Mouse (Mus musculus) heart, embryonic 10.5 days (tissue): ENCODE measurements around the gene Spata18. TPM values are rescaled to one million over a fixed set of nuclear protein-coding genes. Genes with fewer than 3 reads are reported as not detected.

Experiments
- DNase-seq: peaks from one replicate; pipeline ENCODE4 v3.0.0-alpha.2; 2017; ENCODE audit warnings: low spot score
- H3K27ac ChIP-seq: fragments of 300-500 bp; sonication (generic); 2 replicates; pipeline ENCODE4 v1.5.1; 2016; ENCODE audit warnings: mild to moderate bottlenecking
- H3K27me3 ChIP-seq: fragments of 300-500 bp; sonication (generic); 2 replicates; pipeline ENCODE4 v1.6.1; 2016; ENCODE audit warnings: mild to moderate bottlenecking; ENCODE audit not compliant: poor library complexity, insufficient read depth, severe bottlenecking
- H3K36me3 ChIP-seq: fragments of 300-500 bp; sonication (generic); 2 replicates; pipeline ENCODE4 v1.6.1; 2016; ENCODE audit warnings: mild to moderate bottlenecking, moderate library complexity
- H3K4me1 ChIP-seq: fragments of 300-500 bp; sonication (generic); 2 replicates; pipeline ENCODE4 v1.6.1; 2016; ENCODE audit warnings: mild to moderate bottlenecking
- H3K4me3 ChIP-seq: fragments of 300-500 bp; sonication (generic); 2 replicates; pipeline ENCODE4 v1.5.1; 2016; ENCODE audit warnings: mild to moderate bottlenecking, moderate library complexity
- H3K9me3 ChIP-seq: fragments of 300-500 bp; sonication (generic); 2 replicates; pipeline ENCODE4 v1.6.1; 2016; ENCODE audit warnings: mild to moderate bottlenecking, moderate library complexity
- WGBS: fragments of 180-500 bp; shearing (Covaris S2); methylation state at CpG from one replicate; pipeline ENCODE4 v1.1.7; 2016; 5-methylcytosine and 5-hydroxymethylcytosine counted together
- polyA plus RNA-seq: library from polyadenylated mRNA; unstranded; fragments of >200 nt; fragmentation: Nextera tagmentation; extraction: Ambion mirVana; gene quantifications from 2 replicates; pipeline ENCODE4 v1.2.1, GENCODE M21; 2016

The Spata18 gene
- polyA plus RNA-seq, 1 experiment from 2014 or later: not detected

DNA sequence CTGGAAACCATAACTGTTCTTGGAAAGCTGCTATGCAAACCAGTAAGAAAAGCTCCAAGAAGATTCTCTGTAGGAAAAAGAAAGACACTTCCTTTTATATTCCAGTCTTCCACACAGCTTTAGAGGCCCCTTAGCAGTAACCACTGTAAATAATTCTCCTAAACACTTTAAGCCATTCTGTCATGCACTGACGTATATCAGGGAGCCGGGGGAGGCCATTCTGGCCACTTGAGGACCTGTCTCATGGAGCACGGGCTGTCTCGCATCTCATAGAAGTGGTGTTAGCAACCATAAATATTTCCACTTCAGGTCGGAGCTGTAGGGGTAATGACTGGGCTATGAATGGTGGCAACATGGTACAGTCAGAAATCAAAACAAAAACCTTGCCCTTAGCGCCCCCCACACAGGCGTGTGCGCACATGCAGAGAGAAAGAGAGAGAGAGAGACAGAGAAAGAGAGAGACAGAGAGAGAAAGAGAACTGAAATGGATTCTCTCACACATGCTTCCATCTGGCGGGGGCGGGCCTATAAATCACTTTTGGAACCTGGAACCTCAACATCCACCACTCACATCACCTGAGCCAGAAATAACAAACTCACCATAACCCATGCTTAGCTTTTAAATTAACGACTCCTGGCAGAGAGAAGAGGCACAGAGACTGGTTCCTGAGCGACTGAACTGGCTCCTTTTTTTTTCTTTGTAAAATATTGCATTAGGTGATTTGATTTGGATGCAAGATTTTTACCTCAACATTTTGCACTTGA is 50.9 kb downstream of the Spata18 start:
- 78% methylated on average over 12 of the region's 12 CpGs for WGBS
- peaks cover 11% of the 10 kb centered on the region; the same call in 1 of the 2 replicates for H3K27me3 ChIP-seq
- no peak for DNase-seq
- H3K9me3 ChIP-seq: no peaks in the 10 kb centered on the region
- H3K36me3 ChIP-seq: no peaks in the 10 kb centered on the region
- H3K27ac ChIP-seq: peak overlapping the region; percentile 7; the same call in 1 of the 2 replicates
- no peak overlapping the region for H3K4me3 ChIP-seq
- H3K4me1 ChIP-seq: peaks cover 17% of the 10 kb centered on the region

- Histone ChIP-seq H3K27me3 (peaks cover 11% of the 10 kb centered on the region; the same call in 1 of the 2 replicates), H3K9me3 (no peaks in the 10 kb centered on the region), H3K4me1 (peaks cover 17% of the 10 kb centered on the region), H3K4me3 (no peak overlapping the region), H3K27ac (no peak overlapping the region), H3K36me3 (no peaks in the 10 kb centered on the region)
- DNase-seq: no peak
- 90% methylated on average over 4 of the region's 4 CpGs for WGBS
These were observed 51.9 kb downstream of the Spata18 start for GRCm38 (mm10) chr5:73703096-73703495.

DNA sequence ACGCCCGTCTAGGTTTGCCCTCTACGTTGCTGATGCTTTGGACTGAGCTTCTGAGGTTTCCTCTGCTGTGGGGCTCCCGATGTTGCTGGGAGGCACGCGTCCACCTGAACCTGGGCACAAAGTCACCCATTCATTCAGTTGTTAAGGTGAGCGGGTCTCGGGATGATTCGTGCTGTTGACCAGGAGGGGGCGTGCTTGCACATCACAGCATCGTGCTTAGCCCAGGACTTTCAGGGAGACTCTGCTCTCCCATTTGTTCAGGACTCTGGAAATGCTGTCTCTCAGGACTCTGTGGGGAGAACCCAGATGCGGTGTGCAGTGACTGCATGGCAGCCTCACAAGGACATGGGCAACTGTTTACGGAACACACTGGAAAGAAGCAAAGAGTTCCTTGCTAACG is 53.1 kb downstream of the Spata18 start:
- no peak for DNase-seq
- WGBS: 28% methylated on average over 14 of the region's 14 CpGs

DNA sequence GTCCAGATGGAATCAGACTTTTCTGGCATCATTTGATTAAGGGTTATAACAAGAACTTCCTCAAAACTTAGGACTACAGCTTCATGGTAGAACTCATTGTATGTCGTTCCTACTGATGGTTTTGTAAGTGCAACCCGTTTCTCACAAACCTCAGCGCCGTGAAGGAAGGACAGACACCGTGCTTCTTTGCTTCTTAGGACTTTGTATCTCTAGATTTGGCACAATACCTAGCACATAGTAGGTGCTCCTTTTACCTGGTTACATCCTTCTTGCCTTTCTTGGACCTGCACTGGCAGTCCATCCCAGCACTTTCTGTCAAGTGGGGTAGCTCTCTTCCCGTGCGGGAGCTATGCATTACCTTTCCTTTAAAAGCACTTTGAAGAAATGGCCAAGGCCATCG is 53.6 kb downstream of the Spata18 start:
- no peaks in the 10 kb centered on the region for H3K9me3 ChIP-seq
- H3K4me1 ChIP-seq: peaks cover 17% of the 10 kb centered on the region
- no peak for DNase-seq
- H3K36me3 ChIP-seq: no peaks in the 10 kb centered on the region
- 89% methylated on average over 8 of the region's 8 CpGs for WGBS
- H3K27ac ChIP-seq: no peak overlapping the region
- no peak overlapping the region for H3K4me3 ChIP-seq
- H3K27me3 ChIP-seq: peaks cover 11% of the 10 kb centered on the region; the same call in 1 of the 2 replicates

More for the DNA sequence above, 53.1 kb downstream of the Spata18 start:
- Histone ChIP-seq H3K27ac (no peak overlapping the region), H3K27me3 (peaks cover 11% of the 10 kb centered on the region; the same call in 1 of the 2 replicates), H3K36me3 (no peaks in the 10 kb centered on the region), H3K9me3 (no peaks in the 10 kb centered on the region), H3K4me3 (no peak overlapping the region), H3K4me1 (peaks cover 17% of the 10 kb centered on the region)

GRCm38 (mm10) chr5:73705290-73705689 is 54.1 kb downstream of the Spata18 start:
- WGBS: 86% methylated on average over 5 of the region's 5 CpGs
- peaks cover 17% of the 10 kb centered on the region for H3K4me1 ChIP-seq
- no peak overlapping the region for H3K27ac ChIP-seq
- H3K27me3 ChIP-seq: peaks cover 11% of the 10 kb centered on the region; the same call in 1 of the 2 replicates
- no peak for DNase-seq
- H3K9me3 ChIP-seq: no peaks in the 10 kb centered on the region
- H3K4me3 ChIP-seq: no peak overlapping the region
- H3K36me3 ChIP-seq: no peaks in the 10 kb centered on the region

DNA sequence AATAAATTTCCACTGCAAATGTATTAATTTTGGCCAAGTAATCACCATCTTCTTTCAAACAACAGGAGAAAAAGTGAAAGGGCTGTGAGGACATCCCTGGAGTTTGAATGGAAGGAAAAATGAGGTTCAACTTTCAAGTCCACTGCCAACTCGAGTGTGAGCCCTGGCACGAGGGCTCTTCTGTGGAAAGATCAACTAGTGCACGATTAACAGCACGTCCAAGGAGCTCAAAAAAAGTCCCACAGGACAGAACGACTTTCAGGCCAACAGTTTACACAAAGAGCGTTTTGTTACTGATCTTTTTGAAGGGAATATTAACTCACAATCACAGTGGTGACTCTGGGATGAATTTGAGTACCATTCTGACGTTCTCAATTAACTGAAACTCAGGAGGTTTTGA is 61.7 kb downstream of the Spata18 start:
- Histone ChIP-seq H3K4me1 (no peaks in the 10 kb centered on the region), H3K36me3 (no peaks in the 10 kb centered on the region), H3K4me3 (no peak overlapping the region), H3K9me3 (no peaks in the 10 kb centered on the region), H3K27me3 (peaks cover 10% of the 10 kb centered on the region; the same call in 1 of the 2 replicates), H3K27ac (no peak overlapping the region)
- DNase-seq: no peak
- 76% methylated on average over 7 of the region's 7 CpGs for WGBS

- no peaks in the 10 kb centered on the region for H3K9me3 ChIP-seq
- DNase-seq: no peak
- no peaks in the 10 kb centered on the region for H3K36me3 ChIP-seq
- 72% methylated on average over 2 of the region's 2 CpGs for WGBS
- no peak overlapping the region for H3K4me3 ChIP-seq
- H3K4me1 ChIP-seq: no peaks in the 10 kb centered on the region
- H3K27ac ChIP-seq: no peak overlapping the region
- peaks cover 21% of the 10 kb centered on the region for H3K27me3 ChIP-seq
These were observed 65.8 kb downstream of the Spata18 start for GRCm38 (mm10) chr5:73716941-73717340.

- Histone ChIP-seq H3K27me3 (peaks cover 23% of the 10 kb centered on the region), H3K4me1 (no peaks in the 10 kb centered on the region), H3K9me3 (peaks cover 2% of the 10 kb centered on the region; the same call in 1 of the 2 replicates), H3K27ac (no peak overlapping the region), H3K4me3 (no peak overlapping the region), H3K36me3 (no peaks in the 10 kb centered on the region)
- DNase-seq: no peak
- WGBS: 85% methylated on average over 21 of the region's 21 CpGs
These were observed 70.6 kb downstream of the Spata18 start for GRCm38 (mm10) chr5:73721682-73722282.

- no peak overlapping the region for H3K27ac ChIP-seq
- 62% methylated on average over 4 of the region's 4 CpGs for WGBS
- H3K27me3 ChIP-seq: peaks cover 30% of the 10 kb centered on the region
These were observed 74.8 kb downstream of the Spata18 start for GRCm38 (mm10) chr5:73725981-73726380.

DNA sequence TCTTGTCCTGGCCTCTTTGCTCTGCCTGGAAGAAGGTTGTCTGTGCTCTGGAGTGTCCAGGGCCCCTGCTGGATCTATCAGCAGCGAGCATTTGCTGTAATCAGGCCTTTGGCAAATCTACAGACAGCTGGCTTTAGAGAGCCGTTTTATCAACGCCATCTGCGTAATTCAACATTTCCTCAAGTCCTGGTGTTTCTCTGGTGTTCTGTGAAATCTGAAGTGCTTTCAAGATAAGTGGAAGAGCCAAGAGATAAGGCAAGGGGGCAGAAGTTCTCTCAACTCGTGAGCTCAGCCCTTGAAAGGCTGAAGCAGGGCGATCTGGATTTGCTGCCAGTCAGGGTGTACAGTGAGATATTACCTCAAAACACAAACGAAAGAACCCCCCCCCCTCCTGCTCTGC is 77.5 kb downstream of the Spata18 start:
- WGBS: 13% methylated on average over 7 of the region's 7 CpGs
- no peak for DNase-seq
- H3K9me3 ChIP-seq: no peaks in the 10 kb centered on the region
- H3K4me1 ChIP-seq: peaks cover 16% of the 10 kb centered on the region
- no peaks in the 10 kb centered on the region for H3K36me3 ChIP-seq
- no peak overlapping the region for H3K4me3 ChIP-seq
- H3K27ac ChIP-seq: no peak overlapping the region
- H3K27me3 ChIP-seq: peaks cover 43% of the 10 kb centered on the region

More at GRCm38 (mm10) chr5:73725981-73726380, 74.8 kb downstream of the Spata18 start:
- H3K9me3 ChIP-seq: peaks cover 2% of the 10 kb centered on the region; the same call in 1 of the 2 replicates
- H3K4me3 ChIP-seq: no peak overlapping the region
- peaks cover 13% of the 10 kb centered on the region for H3K4me1 ChIP-seq
- no peaks in the 10 kb centered on the region for H3K36me3 ChIP-seq
- no peak for DNase-seq

Other genes starting within 250 kb of the Spata18 start
- gene Cwh43, start 245.3 kb upstream of the Spata18 start, polyA plus RNA-seq: 0.09 TPM in 1 of 2 replicates, not detected in the other
- 18.3 and 20.4 TPM in 2 replicates for gene Dcun1d4, start 170.4 kb upstream of the Spata18 start, polyA plus RNA-seq
- gene Lrrc66, start 18.9 kb upstream of the Spata18 start, polyA plus RNA-seq: 0.04 and 0.11 TPM in 2 replicates
- gene Sgcb, start 3.6 kb upstream of the Spata18 start, polyA plus RNA-seq: 22.8 and 26.0 TPM in 2 replicates